Mouse (Mus musculus): ENCODE measurements at regions not wholly inside any gene's neighbourhood (a gene's known extent, or its start where the extent isn't known, plus 50 kb on each side); places are given as distances from the start of the nearest gene placed in this dataset.

- no peak for TF ChIP-seq CTCF (IDR thresholded peaks at IDR 0.05; ENCODE audit: low read depth)
- TF ChIP-seq EP300 (IDR thresholded peaks at IDR 0.05; ENCODE audit: low read depth), result no peak
These were observed 654.9 kb downstream of the Gsdmc2 start for GRCm38 (mm10) chr15:63190086-63190485.
